Mouse (Mus musculus) spleen, adult 2 months (tissue): ENCODE measurements around the gene Gm10964.

ENCODE experiments used
- CTCF ChIP-seq: fragments of 200-500 bp; IDR thresholded peaks from 2 replicates; pipeline ENCODE4 v1.5.1; 2011; ENCODE audit warnings: mild to moderate bottlenecking, inconsistent platforms; ENCODE audit not compliant: insufficient read depth, insufficient read length, insufficient replicate concordance; ENCODE audit errors: extremely low read depth
- POLR2A ChIP-seq: fragments of 200-500 bp; IDR thresholded peaks from 2 replicates; pipeline ENCODE4 v1.6.1; 2011; ENCODE audit warnings: low read depth, low read length, inconsistent platforms

- TF ChIP-seq POLR2A (no peak), CTCF (no peak)
Observed at GRCm38 (mm10) chr3:103772846-103773245, 33.7 kb downstream of the Gm10964 start.
